Mouse (Mus musculus): ENCODE data around the gene Fndc8.
"Not testable (repeated sequence)": the region's sequence is repeated elsewhere in the genome, so short reads cannot be mapped to it uniquely, and the experiment has no call there.

Fndc8 gene

GRCm38 (mm10) chr11:82910679-82911389, 18.9 kb downstream of the Fndc8 start:
- DNase-seq (ENCODE audit: low read depth, low spot score): no peak

GRCm38 (mm10) chr11:82914711-82915352, 22.9 kb downstream of the Fndc8 start:
- DNase-seq (ENCODE audit: low read depth, low spot score): peak; percentile 85

GRCm38 (mm10) chr11:82920768-82921167, 28.8 kb downstream of the Fndc8 start:
- no peak for DNase-seq (ENCODE audit: low read depth, low spot score)

GRCm38 (mm10) chr11:82921691-82922090, 29.8 kb downstream of the Fndc8 start:
- DNase-seq (ENCODE audit: low read depth, low spot score): no peak

- DNase-seq (ENCODE audit: low read depth, low spot score): not testable (repeated sequence)
These were observed 32.0 kb downstream of the Fndc8 start for GRCm38 (mm10) chr11:82923910-82924309.

- DNase-seq (ENCODE audit: low read depth, low spot score): no peak
These were observed 37.1 kb downstream of the Fndc8 start for GRCm38 (mm10) chr11:82928897-82929632.

- no peak for DNase-seq (ENCODE audit: low read depth, low spot score)
These were observed 37.7 kb downstream of the Fndc8 start for GRCm38 (mm10) chr11:82929633-82929950.

- DNase-seq (ENCODE audit: low read depth, low spot score): not testable (repeated sequence)
These were observed 38.5 kb downstream of the Fndc8 start for GRCm38 (mm10) chr11:82930391-82930955.

GRCm38 (mm10) chr11:82931161-82931560, 39.2 kb downstream of the Fndc8 start:
- DNase-seq (ENCODE audit: low read depth, low spot score): not testable (repeated sequence)

- not testable (repeated sequence) for DNase-seq (ENCODE audit: low read depth, low spot score)
These were observed 39.9 kb downstream of the Fndc8 start for GRCm38 (mm10) chr11:82931671-82932450.

- DNase-seq (ENCODE audit: low read depth, low spot score): no peak
These were observed 41.3 kb downstream of the Fndc8 start for GRCm38 (mm10) chr11:82933186-82933585.

- no peak for DNase-seq (ENCODE audit: low read depth, low spot score)
These were observed 51.4 kb downstream of the Fndc8 start for GRCm38 (mm10) chr11:82943336-82943735.

- no peak for DNase-seq (ENCODE audit: low read depth, low spot score)
These were observed 53.7 kb downstream of the Fndc8 start for GRCm38 (mm10) chr11:82945636-82946035.

- no peak for DNase-seq (ENCODE audit: low read depth, low spot score)
These were observed 55.5 kb downstream of the Fndc8 start for GRCm38 (mm10) chr11:82947457-82947856.

GRCm38 (mm10) chr11:82949036-82949435, 57.1 kb downstream of the Fndc8 start:
- no peak for DNase-seq (ENCODE audit: low read depth, low spot score)

Data from brain, adult 2 months (tissue).